Mouse (Mus musculus) intestine, postnatal 0 days (tissue): Measurements from ENCODE around the gene Ggt6. TPM values are rescaled to one million over a fixed set of nuclear protein-coding genes. Genes with fewer than 3 reads are reported as not detected.

Source experiments
- ATAC-seq: fragments of 200-750 bp; cut with Nextera tagmentation; 2 replicates; pipeline ENCODE4 v1.8.0; 2017; ENCODE audit warnings: mild to moderate bottlenecking, moderate TSS enrichment, moderate library complexity
- H3K27ac ChIP-seq: fragments of 300-500 bp; sonication (generic); 2 replicates; pipeline ENCODE4 v1.5.1; 2014; ENCODE audit warnings: mild to moderate bottlenecking, low read depth, low read length, moderate library complexity
- H3K27me3 ChIP-seq: fragments of 300-500 bp; sonication (generic); replicated peaks from 2 replicates; pipeline ENCODE4 v1.6.1; 2014; ENCODE audit warnings: low read length, mixed read lengths; ENCODE audit not compliant: control insufficient read depth, insufficient read depth
- H3K36me3 ChIP-seq: fragments of 300-500 bp; sonication (generic); 2 replicates; pipeline ENCODE4 v1.6.1; 2014; ENCODE audit warnings: mild to moderate bottlenecking, moderate library complexity; ENCODE audit not compliant: control insufficient read depth, insufficient read depth
- H3K4me1 ChIP-seq: fragments of 300-500 bp; sonication (generic); replicated peaks from 2 replicates; pipeline ENCODE4 v1.6.1; 2014; ENCODE audit warnings: antibody characterized with exemption, low read length, mixed read lengths; ENCODE audit not compliant: control insufficient read depth, insufficient read depth
- H3K4me2 ChIP-seq: fragments of 300-500 bp; sonication (generic); replicated peaks from 2 replicates; pipeline ENCODE4 v1.6.1; 2014; ENCODE audit warnings: low read depth, mild to moderate bottlenecking, moderate library complexity
- H3K4me3 ChIP-seq: fragments of 300-500 bp; sonication (generic); 2 replicates; pipeline ENCODE4 v1.5.1; 2014; ENCODE audit warnings: low read depth, low read length
- H3K9ac ChIP-seq: fragments of 300-500 bp; sonication (generic); 2 replicates; pipeline ENCODE4 v1.6.1; 2014; ENCODE audit warnings: mild to moderate bottlenecking, low read depth, low read length
- H3K9me3 ChIP-seq: fragments of 300-500 bp; sonication (generic); 2 replicates; pipeline ENCODE4 v1.6.1; 2016; ENCODE audit warnings: mixed run types; ENCODE audit not compliant: control insufficient read depth
- CTCF ChIP-seq: sonication (generic); IDR thresholded peaks from 2 replicates; pipeline ENCODE4 v1.5.1; 2016; ENCODE audit warnings: low read depth, mild to moderate bottlenecking, control low read depth, antibody characterized with exemption, moderate library complexity
- WGBS: fragments of 180-500 bp; shearing (Covaris S2); extraction: QIAGEN DNeasy Blood & Tissue Kit; methylation state at CpG from one replicate; pipeline ENCODE4 v1.1.7; 2014; 5-methylcytosine and 5-hydroxymethylcytosine counted together
- polyA plus RNA-seq: library from polyadenylated mRNA; unstranded; fragments of >200 nt; fragmentation: Nextera tagmentation; extraction: Ambion mirVana; gene quantifications from 2 replicates; pipeline ENCODE4 v1.2.1, GENCODE M21; 2015

Gene Ggt6
- polyA plus RNA-seq: 8.1 and 8.6 TPM in 2 replicates

DNA sequence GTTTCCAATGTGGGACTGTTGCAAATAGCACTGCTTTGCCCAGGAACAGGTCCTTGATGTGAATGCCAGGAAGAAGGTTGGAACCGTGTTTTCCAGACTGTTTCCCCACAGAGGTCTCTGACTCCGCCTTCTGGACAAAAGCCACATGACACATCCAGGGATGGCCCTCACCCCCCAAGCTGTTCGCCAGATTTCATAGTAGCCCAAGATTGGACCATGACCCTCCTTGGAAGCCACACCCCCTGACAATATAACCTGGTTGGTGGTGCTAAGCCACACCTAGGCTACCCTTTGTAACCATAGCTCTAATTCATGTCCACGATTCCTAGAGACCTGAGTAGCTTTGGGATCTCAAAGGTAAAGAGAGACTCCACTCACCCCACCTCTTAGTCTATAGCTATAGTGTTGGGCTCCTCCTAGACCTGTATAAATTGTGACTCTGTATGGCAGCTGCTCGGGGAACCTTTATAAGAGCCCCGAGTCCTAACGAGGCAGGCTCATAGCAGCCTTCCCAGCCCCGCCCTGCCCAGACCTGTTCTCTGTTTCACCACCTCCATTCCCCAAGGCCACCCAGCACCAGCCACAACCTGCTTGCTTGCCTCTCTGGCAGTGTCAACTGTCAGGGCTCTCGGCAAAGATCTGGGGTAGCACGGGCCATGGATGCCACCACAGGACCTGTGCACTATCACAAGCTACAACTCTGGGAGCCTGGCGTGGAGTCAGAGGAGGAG lies at the start of gene Ggt6:
TSS of gene Ggt6 (plus strand) at position 564 of the 731 bp plus-strand sequence.
- Histone ChIP-seq H3K27me3 (no peaks in the 10 kb centered on the region), H3K4me3 (peak within 1 kb of the TSS; percentile 36), H3K4me2 (peak within 1 kb of the TSS; percentile 66), H3K27ac (peak within 1 kb of the TSS; percentile 91), H3K4me1 (peaks cover 10% of the 10 kb centered on the region; the same call in 1 of the 2 replicates), H3K9me3 (no peaks in the 10 kb centered on the region), H3K9ac (no peak within 1 kb of the TSS), H3K36me3 (no peaks in the 10 kb centered on the region)
- ATAC-seq: peak; percentile 98
- peak; percentile 60 for TF ChIP-seq CTCF
- 29% methylated on average over 11 of the region's 11 CpGs for WGBS

DNA sequence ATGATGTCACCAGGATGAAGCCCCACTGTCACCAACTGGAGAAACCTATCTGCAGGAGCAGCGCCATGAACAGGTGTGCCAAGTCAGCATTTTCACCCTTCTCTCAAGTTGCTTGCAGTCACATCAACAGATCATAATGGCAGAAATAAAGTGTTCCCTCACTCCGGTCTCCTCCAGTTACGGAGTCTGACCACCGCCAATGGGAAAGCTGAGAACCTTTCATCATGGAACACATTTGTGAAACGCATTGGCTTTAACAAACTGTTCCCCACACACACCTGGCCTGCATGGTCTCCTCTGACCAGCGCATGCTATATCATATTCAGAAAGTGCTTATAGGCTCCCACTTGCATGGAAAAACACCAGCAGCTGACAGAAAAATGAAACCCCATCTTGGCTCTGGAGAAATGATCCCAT lies 47.2 kb upstream of the Ggt6 start:
- no peak overlapping the region for H3K4me2 ChIP-seq
- TF ChIP-seq CTCF: no peak
- WGBS: 95% methylated on average over 6 of the region's 6 CpGs

DNA sequence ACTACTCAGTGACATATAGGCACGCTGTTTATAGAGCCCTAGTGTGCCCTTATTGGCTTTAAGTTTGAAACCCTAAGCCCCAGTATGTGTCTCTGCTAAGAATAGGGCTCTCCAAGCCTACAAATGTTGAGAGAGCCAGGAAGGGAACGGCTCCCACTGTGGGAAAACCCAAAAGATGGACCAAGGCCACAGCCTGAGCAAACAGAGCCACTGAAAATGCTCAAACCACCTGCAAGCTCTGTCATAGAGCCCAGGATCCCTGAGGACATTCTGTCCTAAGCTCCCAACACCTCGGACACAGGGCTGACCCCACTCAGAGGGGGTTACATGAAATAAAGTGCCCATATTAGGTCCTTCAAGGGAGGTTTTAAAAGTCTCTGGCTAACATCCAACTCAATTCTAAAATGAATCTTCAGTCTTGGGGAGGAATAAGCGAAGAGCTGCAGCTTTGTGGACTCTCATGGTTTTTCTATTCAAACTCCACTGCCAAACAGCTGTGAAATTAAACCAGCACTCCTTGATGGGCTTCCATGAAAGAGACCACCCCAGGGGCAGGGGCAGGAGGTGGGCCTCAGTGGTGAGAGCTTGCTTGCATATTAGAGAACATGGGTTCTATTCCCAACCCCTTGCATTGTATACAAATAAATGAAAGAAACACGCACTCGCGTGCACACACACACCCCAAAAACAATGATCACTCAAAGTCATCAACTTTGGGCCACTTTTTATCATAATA lies 45.8 kb upstream of the Ggt6 start:
- H3K4me2 ChIP-seq: no peak overlapping the region
- no peak overlapping the region for H3K4me3 ChIP-seq
- no peak for ATAC-seq
- H3K36me3 ChIP-seq: no peaks in the 10 kb centered on the region; the same call in 1 of the 2 replicates
- H3K9ac ChIP-seq: no peak overlapping the region
- no peaks in the 10 kb centered on the region for H3K9me3 ChIP-seq
- no peak overlapping the region for H3K27ac ChIP-seq
- no peak for TF ChIP-seq CTCF
- 73% methylated on average over 7 of the region's 7 CpGs for WGBS
- no peaks in the 10 kb centered on the region for H3K27me3 ChIP-seq
- no peaks in the 10 kb centered on the region for H3K4me1 ChIP-seq

More for the DNA sequence above, 47.2 kb upstream of the Ggt6 start:
- no peaks in the 10 kb centered on the region for H3K4me1 ChIP-seq
- no peak overlapping the region for H3K9ac ChIP-seq
- no peak overlapping the region for H3K4me3 ChIP-seq
- H3K27me3 ChIP-seq: no peaks in the 10 kb centered on the region
- no peak for ATAC-seq
- no peaks in the 10 kb centered on the region for H3K9me3 ChIP-seq
- no peak overlapping the region for H3K27ac ChIP-seq
- H3K36me3 ChIP-seq: no peaks in the 10 kb centered on the region; the same call in 1 of the 2 replicates

DNA sequence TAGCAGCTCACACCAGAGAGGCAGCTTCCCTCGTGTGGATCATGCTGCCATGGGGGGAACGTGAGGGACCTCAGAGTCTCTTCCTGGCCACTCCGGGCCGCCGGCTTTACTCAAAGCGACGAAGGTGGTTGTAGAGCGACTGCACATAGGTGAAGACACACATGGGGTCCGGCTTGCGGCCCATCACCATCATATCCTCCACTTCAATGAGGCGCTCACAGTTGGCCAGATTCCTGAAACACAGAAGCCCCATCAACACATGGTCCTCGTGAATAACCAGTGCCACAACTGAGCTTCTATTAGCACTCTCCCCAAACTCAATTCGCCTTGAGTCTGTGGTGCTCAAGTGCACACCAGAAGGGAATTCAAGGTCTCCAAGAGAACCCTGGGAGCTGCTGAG lies 44.1 kb upstream of the Ggt6 start:
- 94% methylated on average over 13 of the region's 13 CpGs for WGBS
- Histone ChIP-seq H3K9ac (no peak overlapping the region), H3K4me1 (no peaks in the 10 kb centered on the region), H3K36me3 (no peaks in the 10 kb centered on the region; the same call in 1 of the 2 replicates), H3K27ac (no peak overlapping the region), H3K4me2 (no peak overlapping the region), H3K27me3 (no peaks in the 10 kb centered on the region), H3K4me3 (no peak overlapping the region), H3K9me3 (no peaks in the 10 kb centered on the region)
- ATAC-seq: no peak
- no peak for TF ChIP-seq CTCF

DNA sequence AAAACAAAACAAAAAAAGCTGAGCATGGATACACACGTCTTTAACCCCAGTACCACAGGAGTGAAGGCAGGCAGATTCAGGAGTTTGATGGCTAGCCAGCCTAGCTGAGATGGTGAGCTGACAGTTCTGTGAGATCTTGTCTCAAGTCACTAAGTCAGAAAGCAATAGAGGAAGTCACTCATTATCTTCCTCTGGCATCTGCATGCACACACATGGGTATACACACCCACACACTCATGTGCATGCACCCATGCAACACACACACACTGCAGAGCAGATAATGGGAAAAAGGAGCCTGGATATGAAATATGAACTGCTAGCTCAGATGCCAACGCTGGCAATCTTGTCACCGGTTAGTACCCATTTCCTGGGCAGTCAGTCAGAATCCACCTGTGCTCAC lies 42.1 kb upstream of the Ggt6 start:
- ATAC-seq: no peak
- no peak overlapping the region for H3K4me3 ChIP-seq
- no peak overlapping the region for H3K27ac ChIP-seq
- peaks cover 5% of the 10 kb centered on the region; the same call in 1 of the 2 replicates for H3K4me1 ChIP-seq
- 86% methylated on average over 3 of the region's 3 CpGs for WGBS
- no peak overlapping the region for H3K4me2 ChIP-seq
- no peaks in the 10 kb centered on the region for H3K27me3 ChIP-seq
- H3K9ac ChIP-seq: no peak overlapping the region
- no peak for TF ChIP-seq CTCF
- H3K36me3 ChIP-seq: no peaks in the 10 kb centered on the region; the same call in 1 of the 2 replicates
- no peaks in the 10 kb centered on the region for H3K9me3 ChIP-seq

DNA sequence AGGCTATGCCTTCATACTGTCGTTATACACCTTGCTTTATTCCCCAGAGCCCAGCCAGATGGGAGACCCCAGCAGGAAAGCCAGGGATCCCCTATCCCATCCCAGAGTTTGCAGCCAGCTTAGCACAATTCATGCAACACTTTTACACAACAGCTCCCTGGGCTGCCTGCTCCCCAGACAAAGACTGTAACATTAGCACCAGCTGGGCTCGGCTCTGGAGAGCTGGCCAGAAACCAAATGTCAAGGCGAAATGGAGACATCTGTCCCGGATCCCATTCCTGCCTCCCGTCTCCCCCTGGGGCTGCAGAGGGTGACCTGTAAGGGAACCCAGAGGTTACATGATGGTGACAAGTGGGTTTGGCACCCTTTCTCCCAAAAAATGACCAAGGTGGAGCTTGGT lies 41.7 kb upstream of the Ggt6 start:
- no peak for TF ChIP-seq CTCF
- no peaks in the 10 kb centered on the region for H3K27me3 ChIP-seq
- H3K4me2 ChIP-seq: no peak overlapping the region
- no peak overlapping the region for H3K9ac ChIP-seq
- no peaks in the 10 kb centered on the region; the same call in 1 of the 2 replicates for H3K36me3 ChIP-seq
- no peak for ATAC-seq
- no peaks in the 10 kb centered on the region for H3K9me3 ChIP-seq
- H3K4me1 ChIP-seq: peaks cover 5% of the 10 kb centered on the region; the same call in 1 of the 2 replicates
- H3K4me3 ChIP-seq: no peak overlapping the region
- WGBS: 64% methylated on average over 5 of the region's 5 CpGs
- no peak overlapping the region for H3K27ac ChIP-seq
